Mouse (Mus musculus) mesoderm, embryonic 11.5 days (tissue): ENCODE measurements around the gene Cpa5.

ENCODE experiments used
- DNase-seq: peaks from one replicate; pipeline ENCODE4 v3.0.0-alpha.2; 2012; ENCODE audit warnings: low read depth, low spot score

Cpa5 gene

GRCm38 (mm10) chr6:30600995-30601394 is 9.8 kb upstream of the Cpa5 start:
- DNase-seq = no peak

GRCm38 (mm10) chr6:30604342-30604867 is 6.4 kb upstream of the Cpa5 start:
- DNase-seq = peak; percentile 68

- DNase-seq = no peak
Measured at GRCm38 (mm10) chr6:30605111-30605510, 5.7 kb upstream of the Cpa5 start.

GRCm38 (mm10) chr6:30605672-30606071 is 5.1 kb upstream of the Cpa5 start:
- DNase-seq = no peak

- no peak for DNase-seq
Measured at GRCm38 (mm10) chr6:30611212-30611611, 402 bp downstream of the Cpa5 start.

- no peak for DNase-seq
Measured at GRCm38 (mm10) chr6:30614251-30614650, 3.4 kb downstream of the Cpa5 start.

GRCm38 (mm10) chr6:30615741-30616140 is 4.9 kb downstream of the Cpa5 start:
- DNase-seq = no peak

- DNase-seq = peak; percentile 79
Measured at GRCm38 (mm10) chr6:30616491-30616941, 5.7 kb downstream of the Cpa5 start.

GRCm38 (mm10) chr6:30617020-30617958 is 6.5 kb downstream of the Cpa5 start:
- DNase-seq = peak; percentile 90

- DNase-seq = peak; percentile 81
Measured at GRCm38 (mm10) chr6:30617959-30618590, 7.3 kb downstream of the Cpa5 start.

- no peak for DNase-seq
Measured at GRCm38 (mm10) chr6:30618735-30619134, 7.9 kb downstream of the Cpa5 start.

GRCm38 (mm10) chr6:30619606-30620005 is 8.8 kb downstream of the Cpa5 start:
- no peak for DNase-seq

GRCm38 (mm10) chr6:30620591-30620990 is 9.8 kb downstream of the Cpa5 start:
- no peak for DNase-seq

GRCm38 (mm10) chr6:30620994-30621393 is 10.2 kb downstream of the Cpa5 start:
- no peak for DNase-seq

GRCm38 (mm10) chr6:30621986-30622389 is 11.2 kb downstream of the Cpa5 start:
- no peak for DNase-seq

- DNase-seq = no peak
Measured at GRCm38 (mm10) chr6:30624763-30625162, 14.0 kb downstream of the Cpa5 start.

- peak; percentile 75 for DNase-seq
Measured at GRCm38 (mm10) chr6:30628152-30628551, 17.3 kb downstream of the Cpa5 start.

- no peak for DNase-seq
Measured at GRCm38 (mm10) chr6:30629989-30630388, 19.2 kb downstream of the Cpa5 start.

GRCm38 (mm10) chr6:30635361-30635862 is 24.6 kb downstream of the Cpa5 start:
- no peak for DNase-seq

GRCm38 (mm10) chr6:30636186-30636842 is 25.5 kb downstream of the Cpa5 start:
- DNase-seq = peak; percentile 70

- DNase-seq = no peak
Measured at GRCm38 (mm10) chr6:30638674-30639268, 28.0 kb downstream of the Cpa5 start, which contains the start of gene Cpa1. Gene Cpa1 (plus strand): TSS chr6:30639218.
